Mouse (Mus musculus): ENCODE results near the gene Ifngr2.

DNA sequence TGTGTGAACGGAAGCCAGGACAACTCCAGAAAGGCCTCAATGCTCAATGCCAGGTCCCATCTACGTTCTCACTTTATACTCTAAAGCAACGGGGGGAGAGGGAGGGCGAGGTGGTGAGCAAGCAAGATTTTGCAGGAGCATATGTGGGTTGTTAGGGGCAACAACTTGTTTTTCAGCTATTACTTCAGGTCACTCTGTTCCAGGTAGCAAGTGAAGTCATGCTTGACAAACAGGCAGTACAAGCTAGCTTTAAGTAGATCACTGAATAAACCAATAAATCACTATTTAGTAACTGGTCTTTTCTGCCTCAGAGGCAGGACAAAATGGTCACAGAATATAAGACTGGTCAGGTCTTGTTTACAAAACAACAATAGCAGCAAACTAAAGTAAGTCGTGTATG, 38.7 kb downstream of the Ifngr2 start:
- no peak for TF ChIP-seq EP300 (IDR thresholded peaks at IDR 0.05; ENCODE audit: low read depth)
- TF ChIP-seq CTCF (IDR thresholded peaks at IDR 0.05; ENCODE audit: low read depth), result no peak

All from heart, postnatal 0 days (tissue).